Mouse (Mus musculus) limb, embryonic 10.5 days (tissue): ENCODE results near the gene Mas1. TPM values are rescaled to one million over a fixed set of nuclear protein-coding genes. Genes with fewer than 3 reads are reported as not detected.

Source experiments
- DNase-seq: peaks from one replicate; pipeline ENCODE4 v3.0.0-alpha.2; 2017; ENCODE audit warnings: low spot score
- H3K27ac ChIP-seq: fragments of 300-500 bp; sonication (generic); 2 replicates; pipeline ENCODE4 v1.5.1; 2016; ENCODE audit warnings: mild to moderate bottlenecking
- H3K27me3 ChIP-seq: fragments of 300-500 bp; sonication (generic); 2 replicates; pipeline ENCODE4 v1.6.1; 2016; ENCODE audit warnings: low read depth, mild to moderate bottlenecking; ENCODE audit not compliant: poor library complexity, severe bottlenecking
- H3K36me3 ChIP-seq: fragments of 300-500 bp; sonication (generic); 2 replicates; pipeline ENCODE4 v1.6.1; 2016; ENCODE audit warnings: mild to moderate bottlenecking, moderate library complexity
- H3K4me1 ChIP-seq: fragments of 300-500 bp; sonication (generic); 2 replicates; pipeline ENCODE4 v1.6.1; 2016
- H3K4me3 ChIP-seq: fragments of 300-500 bp; sonication (generic); 2 replicates; pipeline ENCODE4 v1.5.1; 2016; ENCODE audit warnings: mild to moderate bottlenecking, moderate library complexity
- H3K9me3 ChIP-seq: fragments of 300-500 bp; sonication (generic); replicated peaks from 2 replicates; pipeline ENCODE4 v1.6.1; 2016; ENCODE audit warnings: mild to moderate bottlenecking
- WGBS: fragments of 180-500 bp; shearing (Covaris S2); methylation state at CpG from one replicate; pipeline ENCODE4 v1.1.7; 2016; 5-methylcytosine and 5-hydroxymethylcytosine counted together
- polyA plus RNA-seq: library from polyadenylated mRNA; unstranded; fragments of >200 nt; fragmentation: Nextera tagmentation; extraction: Ambion mirVana; gene quantifications from 2 replicates; pipeline ENCODE4 v1.2.1, GENCODE M21; 2016

Gene Mas1
- polyA plus RNA-seq, 1 experiment from 2014 or later, result 0.93 TPM

- no peak overlapping the region for H3K4me3 ChIP-seq
- H3K27me3 ChIP-seq, result no peaks in the 10 kb centered on the region
- peaks cover under 1% of the 10 kb centered on the region; the same call in 1 of the 2 replicates for H3K4me1 ChIP-seq
- peak; percentile 19 for DNase-seq
- H3K36me3 ChIP-seq, result peaks cover 20% of the 10 kb centered on the region
- H3K9me3 ChIP-seq, result no peaks in the 10 kb centered on the region
- no peak overlapping the region for H3K27ac ChIP-seq
Measured at GRCm38 (mm10) chr17:12804584-12805445, 63.1 kb downstream of the Mas1 start.

- H3K27me3 ChIP-seq, result no peaks in the 10 kb centered on the region
- WGBS, result 42% methylated on average over 9 of the region's 9 CpGs
- H3K27ac ChIP-seq, result no peak overlapping the region
- H3K4me3 ChIP-seq, result no peak overlapping the region
- DNase-seq, result peak; percentile 29
- no peaks in the 10 kb centered on the region; the same call in 1 of the 2 replicates for H3K4me1 ChIP-seq
- no peaks in the 10 kb centered on the region for H3K9me3 ChIP-seq
- peaks cover 27% of the 10 kb centered on the region for H3K36me3 ChIP-seq
Measured at GRCm38 (mm10) chr17:12801861-12802540, 65.9 kb downstream of the Mas1 start.

- no peak overlapping the region for H3K27ac ChIP-seq
- peak; percentile 15 for DNase-seq
Measured at GRCm38 (mm10) chr17:12799368-12800275, 68.3 kb downstream of the Mas1 start.

DNA sequence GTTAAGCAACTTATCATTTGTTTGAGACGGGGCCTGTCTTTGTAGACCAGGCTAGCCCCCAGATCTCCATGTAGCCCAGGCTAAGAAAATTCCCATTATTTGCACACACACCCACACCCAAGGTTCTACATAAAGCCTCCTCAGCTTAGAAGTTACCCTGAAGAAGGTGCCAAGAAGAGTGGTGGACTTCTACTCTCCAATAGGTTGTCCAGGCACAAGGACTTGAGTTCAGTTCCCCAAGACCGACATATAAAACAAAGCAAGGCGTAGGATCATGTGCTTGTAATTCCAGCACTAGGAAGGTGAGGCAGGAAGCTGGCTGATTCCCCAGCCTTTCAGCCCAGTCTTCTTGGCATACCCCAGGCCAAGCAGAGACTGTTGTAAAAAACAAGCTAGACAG lies 69.4 kb downstream of the Mas1 start:
- WGBS, result 94% methylated on average over 3 of the region's 3 CpGs
- peaks cover 43% of the 10 kb centered on the region for H3K36me3 ChIP-seq
- no peak for DNase-seq
- H3K4me3 ChIP-seq, result no peak overlapping the region
- no peaks in the 10 kb centered on the region for H3K9me3 ChIP-seq
- peaks cover 15% of the 10 kb centered on the region for H3K4me1 ChIP-seq
- H3K27me3 ChIP-seq, result no peaks in the 10 kb centered on the region
- no peak overlapping the region for H3K27ac ChIP-seq

More at GRCm38 (mm10) chr17:12799368-12800275, 68.3 kb downstream of the Mas1 start:
- 89% methylated on average over 12 of the region's 12 CpGs for WGBS
- Histone ChIP-seq H3K4me3 (no peak overlapping the region), H3K36me3 (peaks cover 34% of the 10 kb centered on the region), H3K4me1 (peaks cover 6% of the 10 kb centered on the region; the same call in 1 of the 2 replicates), H3K27me3 (no peaks in the 10 kb centered on the region), H3K9me3 (no peaks in the 10 kb centered on the region)

DNA sequence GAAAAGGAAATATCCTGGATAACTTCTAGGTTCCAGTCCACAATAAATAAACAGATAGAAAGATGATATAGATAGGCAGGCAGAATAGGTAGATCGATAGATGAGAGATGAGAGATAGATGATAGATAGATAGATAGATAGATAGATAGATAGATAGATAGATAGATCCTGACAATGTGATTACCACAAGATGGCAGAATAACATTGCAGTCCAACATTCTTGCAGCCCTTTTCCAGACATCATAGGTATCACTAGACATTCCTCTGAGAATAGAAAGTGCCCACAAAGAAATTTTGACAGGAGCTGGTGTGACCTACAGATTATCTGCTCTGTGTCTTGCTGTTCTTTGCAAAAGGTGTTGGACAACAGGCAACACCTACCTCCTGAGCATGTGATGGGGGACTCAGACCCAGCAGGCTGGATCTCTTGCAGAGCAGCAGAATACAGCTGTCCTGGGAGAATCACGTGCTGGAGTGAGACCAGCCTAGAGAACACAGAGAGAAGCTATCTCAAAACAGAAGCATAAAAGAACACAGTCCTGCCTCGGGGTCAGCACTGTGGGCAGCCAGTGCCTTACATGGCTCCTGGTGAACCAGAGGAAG lies 70.4 kb downstream of the Mas1 start:
- H3K36me3 ChIP-seq, result peaks cover 45% of the 10 kb centered on the region
- DNase-seq, result no peak
- H3K4me1 ChIP-seq, result peaks cover 21% of the 10 kb centered on the region
- H3K9me3 ChIP-seq, result no peaks in the 10 kb centered on the region
- 78% methylated on average over 3 of the region's 3 CpGs for WGBS
- no peak overlapping the region for H3K27ac ChIP-seq
- no peaks in the 10 kb centered on the region for H3K27me3 ChIP-seq
- no peak overlapping the region for H3K4me3 ChIP-seq

- no peak overlapping the region for H3K27ac ChIP-seq
- WGBS, result 87% methylated on average over 3 of the region's 3 CpGs
- H3K36me3 ChIP-seq, result peaks cover 40% of the 10 kb centered on the region
- no peaks in the 10 kb centered on the region for H3K9me3 ChIP-seq
- H3K4me1 ChIP-seq, result peaks cover 28% of the 10 kb centered on the region
- DNase-seq, result no peak
- no peaks in the 10 kb centered on the region for H3K27me3 ChIP-seq
- no peak overlapping the region for H3K4me3 ChIP-seq
Measured at GRCm38 (mm10) chr17:12796633-12797032, 71.3 kb downstream of the Mas1 start.

- 63% methylated on average over 8 of the region's 8 CpGs for WGBS
- Histone ChIP-seq H3K4me1 (peaks cover 50% of the 10 kb centered on the region), H3K27ac (peak overlapping the region; percentile 76)
Measured at GRCm38 (mm10) chr17:12793660-12794406, 74.1 kb downstream of the Mas1 start.

DNA sequence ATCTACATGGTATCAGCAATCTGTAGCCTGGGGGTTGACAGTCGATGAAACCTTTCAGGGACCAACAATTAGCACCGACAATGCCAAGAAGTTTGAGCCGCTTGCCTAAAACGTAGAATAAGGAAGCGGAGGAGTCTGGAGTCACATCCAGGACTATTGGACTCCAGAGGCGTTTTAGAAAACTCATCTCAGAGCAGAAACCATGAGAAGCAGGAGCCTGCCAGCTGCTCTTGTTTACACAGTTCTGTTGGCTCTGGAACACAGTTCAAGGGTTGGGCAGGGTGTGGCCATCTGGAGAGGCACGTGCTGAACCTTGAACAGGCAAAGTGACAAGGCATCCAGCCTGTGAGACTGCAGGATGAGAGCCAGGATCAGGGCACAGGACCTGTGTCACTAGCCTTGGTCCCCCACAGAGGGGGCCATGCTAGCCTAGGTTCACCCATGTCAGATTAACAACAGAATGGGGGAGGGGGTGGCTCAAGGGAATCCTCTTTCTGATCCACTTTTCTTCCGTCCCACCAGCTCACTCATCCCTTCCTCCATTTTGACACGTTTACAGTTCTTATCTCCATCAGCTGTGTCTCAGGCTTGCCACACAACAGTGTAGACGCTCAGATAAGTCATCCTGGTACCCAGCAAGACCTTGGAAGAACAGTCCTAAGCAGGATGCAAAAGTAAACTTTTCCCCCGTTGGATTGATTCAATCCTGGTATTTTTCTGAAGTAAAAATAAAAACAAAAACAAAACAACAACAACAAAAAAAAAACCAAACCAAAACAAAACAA lies 75.3 kb downstream of the Mas1 start:
- peak; percentile 28 for DNase-seq
- Histone ChIP-seq H3K4me3 (no peak overlapping the region), H3K9me3 (0 out of 2 replicates have a peak, but pooled peaks cover 2% of the 10 kb centered on the region), H3K27ac (peak overlapping the region; percentile 37), H3K4me1 (peaks cover 50% of the 10 kb centered on the region), H3K27me3 (no peaks in the 10 kb centered on the region), H3K36me3 (peaks cover 43% of the 10 kb centered on the region)
- 78% methylated on average over 11 of the region's 11 CpGs for WGBS

More at GRCm38 (mm10) chr17:12793660-12794406, 74.1 kb downstream of the Mas1 start:
- no peak overlapping the region for H3K4me3 ChIP-seq
- H3K36me3 ChIP-seq, result peaks cover 42% of the 10 kb centered on the region
- H3K9me3 ChIP-seq, result no peaks in the 10 kb centered on the region
- no peaks in the 10 kb centered on the region for H3K27me3 ChIP-seq
- peak; percentile 45 for DNase-seq

GRCm38 (mm10) chr17:12791420-12791819 lies 76.5 kb downstream of the Mas1 start:
- peaks cover 50% of the 10 kb centered on the region for H3K4me1 ChIP-seq

GRCm38 (mm10) chr17:12791079-12791406 lies 76.9 kb downstream of the Mas1 start:
- DNase-seq, result peak; percentile 30
- H3K36me3 ChIP-seq, result peaks cover 53% of the 10 kb centered on the region
- H3K9me3 ChIP-seq, result 0 out of 2 replicates have a peak, but pooled peaks cover 2% of the 10 kb centered on the region
- H3K4me1 ChIP-seq, result peaks cover 50% of the 10 kb centered on the region
- peak overlapping the region; percentile 78 for H3K27ac ChIP-seq
- 16% methylated on average over 5 of the region's 5 CpGs for WGBS
- H3K4me3 ChIP-seq, result no peak overlapping the region
- H3K27me3 ChIP-seq, result no peaks in the 10 kb centered on the region

More at GRCm38 (mm10) chr17:12791420-12791819, 76.5 kb downstream of the Mas1 start:
- Histone ChIP-seq H3K27ac (peak overlapping the region; percentile 78), H3K27me3 (no peaks in the 10 kb centered on the region), H3K36me3 (peaks cover 53% of the 10 kb centered on the region), H3K9me3 (0 out of 2 replicates have a peak, but pooled peaks cover 2% of the 10 kb centered on the region), H3K4me3 (no peak overlapping the region)
- peak; percentile 42 for DNase-seq
- 36% methylated on average over 4 of the region's 4 CpGs for WGBS
